Mouse (Mus musculus) lung, embryonic 15.5 days (tissue): ENCODE measurements around the gene Kcnc1. TPM values are rescaled to one million over a fixed set of nuclear protein-coding genes. Genes with fewer than 3 reads are reported as not detected.
A peak's percentile ranks its signal among the peaks of the same experiment; 100 is the strongest.

Experiments used
- ATAC-seq: fragments of 200-750 bp; cut with Nextera tagmentation; 2 replicates; pipeline ENCODE4 v1.8.0; 2017; ENCODE audit warnings: moderate number of reproducible peaks, borderline replicate concordance; ENCODE audit not compliant: low FRiP score, low TSS enrichment; ENCODE audit errors: extremely low read depth
- H3K27ac ChIP-seq: fragments of 300-500 bp; sonication (generic); 2 replicates; pipeline ENCODE4 v1.5.1; 2015; ENCODE audit warnings: moderate library complexity, mild to moderate bottlenecking, inconsistent platforms
- H3K27me3 ChIP-seq: fragments of 300-500 bp; sonication (generic); 2 replicates; pipeline ENCODE4 v1.6.1; 2015; ENCODE audit warnings: inconsistent platforms
- H3K36me3 ChIP-seq: fragments of 300-500 bp; sonication (generic); 2 replicates; pipeline ENCODE4 v1.6.1; 2015; ENCODE audit warnings: inconsistent platforms
- H3K4me1 ChIP-seq: fragments of 300-500 bp; sonication (generic); 2 replicates; pipeline ENCODE4 v1.6.1; 2015; ENCODE audit warnings: inconsistent platforms
- H3K4me2 ChIP-seq: fragments of 300-500 bp; sonication (generic); 2 replicates; pipeline ENCODE4 v1.6.1; 2015; ENCODE audit warnings: inconsistent platforms, mild to moderate bottlenecking, moderate library complexity
- H3K4me3 ChIP-seq: fragments of 300-500 bp; sonication (generic); 2 replicates; pipeline ENCODE4 v1.5.1; 2015; ENCODE audit warnings: mild to moderate bottlenecking, inconsistent platforms
- H3K9ac ChIP-seq: fragments of 300-500 bp; sonication (generic); 2 replicates; pipeline ENCODE4 v1.6.1; 2015; ENCODE audit warnings: inconsistent platforms
- H3K9me3 ChIP-seq: fragments of 300-500 bp; sonication (generic); 2 replicates; pipeline ENCODE4 v1.6.1; 2016; ENCODE audit warnings: inconsistent platforms
- WGBS: fragments of 180-500 bp; shearing (Covaris S2); methylation state at CpG from one replicate; pipeline ENCODE4 v1.1.7; 2015; 5-methylcytosine and 5-hydroxymethylcytosine counted together
- polyA plus RNA-seq: library from polyadenylated mRNA; unstranded; fragments of >200 nt; fragmentation: Nextera tagmentation; extraction: Ambion mirVana; gene quantifications from 2 replicates; pipeline ENCODE4 v1.2.1, GENCODE M21; 2015

The Kcnc1 gene
- polyA plus RNA-seq, 1 experiment from 2014 or later: 0.37 TPM

GRCm38 (mm10) chr7:46463136-46463535, 66.8 kb downstream of the Kcnc1 start:
- no peaks in the 10 kb centered on the region for H3K9me3 ChIP-seq
- 62% methylated on average over 8 of the region's 8 CpGs for WGBS
- no peak for ATAC-seq
- no peak overlapping the region for H3K4me3 ChIP-seq
- no peak overlapping the region for H3K4me2 ChIP-seq
- H3K27me3 ChIP-seq: no peaks in the 10 kb centered on the region
- H3K36me3 ChIP-seq: no peaks in the 10 kb centered on the region
- H3K4me1 ChIP-seq: peaks cover 25% of the 10 kb centered on the region
- H3K27ac ChIP-seq: no peak overlapping the region
- no peak overlapping the region for H3K9ac ChIP-seq

GRCm38 (mm10) chr7:46466422-46466981, 70.2 kb downstream of the Kcnc1 start:
- Histone ChIP-seq H3K4me3 (no peak overlapping the region), H3K27ac (peak overlapping the region; percentile 27; the same call in 1 of the 2 replicates), H3K4me1 (peaks cover 25% of the 10 kb centered on the region), H3K9me3 (no peaks in the 10 kb centered on the region), H3K4me2 (no peak overlapping the region), H3K27me3 (no peaks in the 10 kb centered on the region), H3K36me3 (no peaks in the 10 kb centered on the region), H3K9ac (no peak overlapping the region)
- 47% methylated on average over 7 of the region's 7 CpGs for WGBS
- ATAC-seq: no peak

GRCm38 (mm10) chr7:46469542-46469941, 73.2 kb downstream of the Kcnc1 start:
- Histone ChIP-seq H3K9me3 (no peaks in the 10 kb centered on the region), H3K4me1 (peaks cover 17% of the 10 kb centered on the region), H3K4me3 (no peak overlapping the region), H3K27me3 (no peaks in the 10 kb centered on the region), H3K36me3 (no peaks in the 10 kb centered on the region), H3K9ac (no peak overlapping the region), H3K27ac (no peak overlapping the region), H3K4me2 (no peak overlapping the region)
- ATAC-seq: no peak
- WGBS: 59% methylated on average over 3 of the region's 3 CpGs

GRCm38 (mm10) chr7:46471054-46471737, 74.9 kb downstream of the Kcnc1 start:
- Histone ChIP-seq H3K4me3 (no peak overlapping the region), H3K9ac (no peak overlapping the region), H3K27ac (no peak overlapping the region), H3K27me3 (no peaks in the 10 kb centered on the region), H3K36me3 (no peaks in the 10 kb centered on the region), H3K4me2 (no peak overlapping the region), H3K9me3 (no peaks in the 10 kb centered on the region), H3K4me1 (peaks cover 10% of the 10 kb centered on the region; the same call in 1 of the 2 replicates)
- 50% methylated on average over 7 of the region's 7 CpGs for WGBS
- peak; percentile 42; the same call in 1 of the 2 replicates for ATAC-seq

GRCm38 (mm10) chr7:46473141-46473540, 76.8 kb downstream of the Kcnc1 start:
- Histone ChIP-seq H3K27me3 (no peaks in the 10 kb centered on the region), H3K27ac (no peak overlapping the region), H3K9ac (no peak overlapping the region), H3K9me3 (no peaks in the 10 kb centered on the region), H3K4me2 (no peak overlapping the region), H3K4me1 (0 out of 2 replicates have a peak, but pooled peaks cover 3% of the 10 kb centered on the region), H3K4me3 (no peak overlapping the region), H3K36me3 (no peaks in the 10 kb centered on the region)
- ATAC-seq: no peak
- WGBS: 31% methylated on average over 9 of the region's 9 CpGs

GRCm38 (mm10) chr7:46475464-46475863, 79.2 kb downstream of the Kcnc1 start:
- no peak overlapping the region for H3K27ac ChIP-seq
- no peak overlapping the region for H3K9ac ChIP-seq
- no peak overlapping the region for H3K4me3 ChIP-seq
- 75% methylated on average over 5 of the region's 5 CpGs for WGBS
- 0 out of 2 replicates have a peak, but pooled peaks cover 3% of the 10 kb centered on the region for H3K4me1 ChIP-seq
- no peaks in the 10 kb centered on the region for H3K9me3 ChIP-seq
- no peaks in the 10 kb centered on the region for H3K27me3 ChIP-seq
- no peak overlapping the region for H3K4me2 ChIP-seq
- no peak for ATAC-seq
- H3K36me3 ChIP-seq: no peaks in the 10 kb centered on the region

GRCm38 (mm10) chr7:46477456-46477855, 81.2 kb downstream of the Kcnc1 start:
- no peak overlapping the region for H3K4me2 ChIP-seq
- peaks cover 12% of the 10 kb centered on the region for H3K4me1 ChIP-seq
- no peaks in the 10 kb centered on the region for H3K9me3 ChIP-seq
- H3K27ac ChIP-seq: no peak overlapping the region
- 87% methylated on average over 3 of the region's 3 CpGs for WGBS
- no peak overlapping the region for H3K4me3 ChIP-seq
- no peak for ATAC-seq
- no peaks in the 10 kb centered on the region for H3K36me3 ChIP-seq
- no peak overlapping the region for H3K9ac ChIP-seq
- H3K27me3 ChIP-seq: no peaks in the 10 kb centered on the region

GRCm38 (mm10) chr7:46479793-46480192, 83.5 kb downstream of the Kcnc1 start:
- no peak overlapping the region for H3K4me3 ChIP-seq
- H3K4me1 ChIP-seq: peaks cover 16% of the 10 kb centered on the region
- no peak overlapping the region for H3K4me2 ChIP-seq
- H3K9me3 ChIP-seq: no peaks in the 10 kb centered on the region
- H3K9ac ChIP-seq: no peak overlapping the region
- H3K36me3 ChIP-seq: no peaks in the 10 kb centered on the region
- no peaks in the 10 kb centered on the region for H3K27me3 ChIP-seq
- 57% methylated on average over 6 of the region's 6 CpGs for WGBS
- ATAC-seq: no peak
- H3K27ac ChIP-seq: no peak overlapping the region

GRCm38 (mm10) chr7:46482099-46482531, 85.8 kb downstream of the Kcnc1 start:
- no peak overlapping the region for H3K9ac ChIP-seq
- no peak overlapping the region for H3K27ac ChIP-seq
- H3K36me3 ChIP-seq: no peaks in the 10 kb centered on the region
- H3K4me1 ChIP-seq: peaks cover 19% of the 10 kb centered on the region
- WGBS: 55% methylated on average over 2 of the region's 2 CpGs
- no peak overlapping the region for H3K4me2 ChIP-seq
- H3K4me3 ChIP-seq: no peak overlapping the region
- no peaks in the 10 kb centered on the region for H3K9me3 ChIP-seq
- peak; percentile 62 for ATAC-seq
- no peaks in the 10 kb centered on the region for H3K27me3 ChIP-seq

GRCm38 (mm10) chr7:46483050-46483449, 86.8 kb downstream of the Kcnc1 start:
- H3K9me3 ChIP-seq: no peaks in the 10 kb centered on the region
- no peak overlapping the region for H3K4me2 ChIP-seq
- no peak overlapping the region for H3K27ac ChIP-seq
- H3K9ac ChIP-seq: no peak overlapping the region
- WGBS: 54% methylated on average over 10 of the region's 10 CpGs
- no peak for ATAC-seq
- H3K4me1 ChIP-seq: peaks cover 19% of the 10 kb centered on the region
- no peaks in the 10 kb centered on the region for H3K36me3 ChIP-seq
- H3K27me3 ChIP-seq: no peaks in the 10 kb centered on the region
- H3K4me3 ChIP-seq: no peak overlapping the region

GRCm38 (mm10) chr7:46484223-46484622, 87.9 kb downstream of the Kcnc1 start:
- Histone ChIP-seq H3K4me1 (peaks cover 19% of the 10 kb centered on the region), H3K9me3 (no peaks in the 10 kb centered on the region), H3K9ac (no peak overlapping the region), H3K27me3 (no peaks in the 10 kb centered on the region), H3K36me3 (no peaks in the 10 kb centered on the region), H3K4me2 (no peak overlapping the region), H3K27ac (no peak overlapping the region), H3K4me3 (no peak overlapping the region)
- WGBS: 60% methylated on average over 6 of the region's 6 CpGs
- no peak for ATAC-seq

GRCm38 (mm10) chr7:46486761-46487160, 90.5 kb downstream of the Kcnc1 start:
- H3K9ac ChIP-seq: no peak overlapping the region
- WGBS: 70% methylated on average over 5 of the region's 5 CpGs
- ATAC-seq: no peak
- no peaks in the 10 kb centered on the region for H3K27me3 ChIP-seq
- H3K4me2 ChIP-seq: no peak overlapping the region
- H3K36me3 ChIP-seq: no peaks in the 10 kb centered on the region
- no peak overlapping the region for H3K4me3 ChIP-seq
- H3K27ac ChIP-seq: peak overlapping the region; percentile 22; the same call in 1 of the 2 replicates
- peaks cover 16% of the 10 kb centered on the region for H3K4me1 ChIP-seq
- H3K9me3 ChIP-seq: no peaks in the 10 kb centered on the region
